Mouse (Mus musculus): ENCODE measurements at regions not wholly inside any gene's neighbourhood (a gene's known extent, or its start where the extent isn't known, plus 50 kb on each side); places are given as distances from the start of the nearest gene placed in this dataset.

GRCm38 (mm10) chr1:92776353-92776752 is 55.1 kb upstream of the Gpc1 start:
- DNase-seq (ENCODE audit: low spot score in 2 of 2) = no peak

GRCm38 (mm10) chr1:92775908-92776307 is 55.5 kb upstream of the Gpc1 start:
- no peak for DNase-seq (ENCODE audit: low spot score in 2 of 2)

GRCm38 (mm10) chr1:92774743-92775692 is 56.4 kb upstream of the Gpc1 start:
- peak; percentile 56 to 65 for DNase-seq (ENCODE audit: low spot score in 2 of 2)

GRCm38 (mm10) chr1:92774006-92774405 is 57.4 kb upstream of the Gpc1 start:
- DNase-seq (ENCODE audit: low spot score in 2 of 2) = no peak

GRCm38 (mm10) chr1:92772784-92773113 is 58.7 kb upstream of the Gpc1 start:
- no peak for DNase-seq (ENCODE audit: low spot score in 2 of 2)

- DNase-seq (ENCODE audit: low spot score in 2 of 2) = peak; percentile 57 to 62
These were observed 59.2 kb upstream of the Gpc1 start for GRCm38 (mm10) chr1:92772101-92772783.

GRCm38 (mm10) chr1:92769696-92770095 is 61.7 kb upstream of the Gpc1 start:
- no peak for DNase-seq (ENCODE audit: low spot score in 2 of 2)

GRCm38 (mm10) chr1:92769156-92769555 is 62.3 kb upstream of the Gpc1 start:
- no peak for DNase-seq (ENCODE audit: low spot score in 2 of 2)

GRCm38 (mm10) chr1:92766496-92766895 is 64.9 kb upstream of the Gpc1 start:
- no peak for DNase-seq (ENCODE audit: low spot score in 2 of 2)

GRCm38 (mm10) chr1:92754793-92755488 is 76.5 kb upstream of the Gpc1 start:
- no peak for DNase-seq (ENCODE audit: low spot score in 2 of 2)

GRCm38 (mm10) chr1:92751700-92752136 is 79.7 kb upstream of the Gpc1 start:
- no peak for DNase-seq (ENCODE audit: low spot score in 2 of 2)

GRCm38 (mm10) chr1:92749475-92749874 is 82.0 kb upstream of the Gpc1 start:
- DNase-seq (ENCODE audit: low spot score in 2 of 2) = no peak

GRCm38 (mm10) chr1:92745284-92745683 is 86.2 kb upstream of the Gpc1 start:
- DNase-seq (ENCODE audit: low spot score in 2 of 2) = no peak

GRCm38 (mm10) chr1:92744528-92745241 is 86.8 kb upstream of the Gpc1 start:
- DNase-seq (ENCODE audit: low spot score in 2 of 2) = peak; percentile 45 to 63

- DNase-seq (ENCODE audit: low spot score in 2 of 2) = peak; percentile 10 to 36
These were observed 88.4 kb upstream of the Gpc1 start for GRCm38 (mm10) chr1:92742881-92743621.

GRCm38 (mm10) chr1:92742300-92742699 is 89.1 kb upstream of the Gpc1 start:
- DNase-seq (ENCODE audit: low spot score in 2 of 2) = no peak

- DNase-seq (ENCODE audit: low spot score in 2 of 2) = no peak
These were observed 90.4 kb upstream of the Gpc1 start for GRCm38 (mm10) chr1:92741047-92741446.

- DNase-seq (ENCODE audit: low spot score in 2 of 2) = no peak
These were observed 89.1 kb upstream of the Otos start for GRCm38 (mm10) chr1:92737600-92738197.

- DNase-seq (ENCODE audit: low spot score in 2 of 2) = no peak
These were observed 87.8 kb upstream of the Otos start for GRCm38 (mm10) chr1:92736411-92736810.

- no peak for DNase-seq (ENCODE audit: low spot score in 2 of 2)
These were observed 85.1 kb upstream of the Otos start for GRCm38 (mm10) chr1:92733732-92734131.

All from heart, adult 9 months (tissue).